In the genomic region with DNA sequence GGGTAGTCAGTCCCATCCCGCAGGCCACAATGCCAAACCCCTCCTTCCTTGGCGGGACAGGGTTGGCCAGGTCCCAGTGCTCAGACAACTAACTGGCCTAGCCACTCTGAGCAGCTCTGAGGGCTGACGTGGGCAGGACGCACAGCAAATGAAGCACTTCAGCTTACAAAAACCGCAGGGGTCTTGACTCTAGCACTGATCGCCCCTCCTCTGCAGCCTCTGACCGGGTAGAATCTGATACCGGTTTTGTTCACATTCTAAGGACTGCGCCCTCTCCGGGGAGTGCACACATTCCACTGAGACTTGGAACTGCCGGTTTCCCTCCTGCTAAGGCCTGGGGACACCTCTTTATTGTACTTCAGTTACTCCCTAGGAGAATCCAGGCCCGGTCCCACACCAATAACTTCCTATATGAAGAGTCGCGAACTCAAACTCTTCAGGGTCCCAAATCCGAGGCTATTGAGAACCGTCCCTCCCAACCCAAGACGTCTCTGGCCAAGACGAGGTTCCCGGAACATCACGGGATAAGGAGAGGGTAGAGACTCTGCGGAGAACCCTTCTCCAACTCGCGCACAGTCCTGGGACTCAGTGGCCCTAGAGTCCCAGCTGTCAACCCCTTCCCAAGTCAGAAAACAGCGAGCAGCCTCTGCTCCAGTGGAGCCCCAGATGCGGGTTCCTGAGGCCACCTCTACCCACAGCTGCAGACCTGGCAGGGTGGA, we compare ENCODE assay signal across 8 mouse cellular contexts. TPM values are rescaled to one million over a fixed set of nuclear protein-coding genes. Genes with fewer than 3 reads are reported as not detected.
A peak's percentile ranks its signal among the peaks of the same experiment; 100 is the strongest.
DNase-seq lines count a peak whose midpoint lies in the region; ATAC-seq and TF ChIP-seq lines count a peak whose summit lies in the region.

No protein-coding gene starts in this region.

- peak overlapping the region; percentile 88 for H3K4me2 ChIP-seq in embryonic facial prominence, embryonic 11.5 days (ENCODE audit: low read depth, low read length)
- H3K4me2 ChIP-seq in liver, embryonic 12.5 days: peak overlapping the region; percentile 86
- H3K4me2 ChIP-seq in myocyte (ENCODE audit: low read depth): peak overlapping the region; percentile 85

- peak; percentile 61 for ATAC-seq in embryonic facial prominence, embryonic 11.5 days (replicated peaks; ENCODE audit: insufficient number of reproducible peaks, low FRiP score, low TSS enrichment, low read depth)
- ATAC-seq in liver, embryonic 12.5 days: peak; percentile 53

- H3K79me2 ChIP-seq in myocyte (ENCODE audit: control insufficient read depth, insufficient read depth): peaks cover 42% of the 10 kb centered on the region

- H3ac ChIP-seq in myocyte (ENCODE audit: control insufficient read depth, insufficient read length): peak overlapping the region; percentile 34

- peak overlapping the region; percentile 51 for H3K4me3 ChIP-seq in embryonic facial prominence, embryonic 11.5 days (ENCODE audit: low read depth, low read length)
- H3K4me3 ChIP-seq in heart, embryonic 10.5 days: peak overlapping the region; percentile 79
- peak overlapping the region; percentile 63 for H3K4me3 ChIP-seq in liver, embryonic 12.5 days
- H3K4me3 ChIP-seq in myocyte: peak overlapping the region; percentile 80

- TF ChIP-seq POLR2A in myocyte (IDR thresholded peaks at IDR 0.05; ENCODE audit: insufficient read length, low read depth): peak; percentile 33

- peak; percentile 79 for DNase-seq in 3134 (ENCODE audit: extremely low read depth, insufficient read length, low spot score)
- DNase-seq in adrenal gland, adult 2 months: peak; percentile 85
- peak; percentile 74 for DNase-seq in embryonic facial prominence, embryonic 11.5 days (ENCODE audit: low spot score)
- DNase-seq in heart, embryonic 10.5 days (ENCODE audit: low spot score): peak; percentile 83
- DNase-seq in kidney, adult 9 months: peak; percentile 86
- peak; percentile 26 to 40 for DNase-seq in thymus, postnatal 10 days (ENCODE audit: low spot score in 2 of 2)

- no peaks in the 10 kb centered on the region for H3K36me3 ChIP-seq in embryonic facial prominence, embryonic 11.5 days (replicated peaks; ENCODE audit: control insufficient read depth, insufficient read depth, low read depth, low read length)
- H3K36me3 ChIP-seq in heart, embryonic 10.5 days: no peaks in the 10 kb centered on the region
- H3K36me3 ChIP-seq in liver, embryonic 12.5 days: no peaks in the 10 kb centered on the region
- H3K36me3 ChIP-seq in myocyte (ENCODE audit: control insufficient read depth, insufficient read depth): no peaks in the 10 kb centered on the region

- peaks cover 4% of the 10 kb centered on the region for H3K27me3 ChIP-seq in embryonic facial prominence, embryonic 11.5 days (ENCODE audit: control insufficient read depth, insufficient read depth, low read length)
- peaks cover 16% of the 10 kb centered on the region; the same call in 1 of the 2 replicates for H3K27me3 ChIP-seq in heart, embryonic 10.5 days (ENCODE audit: insufficient read depth, poor library complexity, severe bottlenecking)
- H3K27me3 ChIP-seq in liver, embryonic 12.5 days (replicated peaks): peaks cover 18% of the 10 kb centered on the region
- no peaks in the 10 kb centered on the region for H3K27me3 ChIP-seq in myocyte (ENCODE audit: control insufficient read depth, insufficient read depth, insufficient read length)

- peak overlapping the region; percentile 53; the same call in 1 of the 2 replicates for H3K27ac ChIP-seq in embryonic facial prominence, embryonic 11.5 days (replicated peaks; ENCODE audit: low read depth, low read length)
- peak overlapping the region; percentile 84 for H3K27ac ChIP-seq in heart, embryonic 10.5 days
- H3K27ac ChIP-seq in liver, embryonic 12.5 days: no peak overlapping the region; the same call in 1 of the 2 replicates

- WGBS in embryonic facial prominence, embryonic 11.5 days: under 1% methylated on average over 25 of the region's 25 CpGs
- 2% methylated on average over 25 of the region's 25 CpGs for WGBS in heart, embryonic 10.5 days
- 1% methylated on average over 25 of the region's 25 CpGs for WGBS in liver, embryonic 12.5 days (ENCODE audit: insufficient replicate concordance)

- H3K9ac ChIP-seq in embryonic facial prominence, embryonic 11.5 days (replicated peaks; ENCODE audit: low read length): peak overlapping the region; percentile 50
- peak overlapping the region; percentile 65 for H3K9ac ChIP-seq in liver, embryonic 12.5 days

- no peaks in the 10 kb centered on the region for H3K9me3 ChIP-seq in embryonic facial prominence, embryonic 11.5 days (replicated peaks; ENCODE audit: control insufficient read depth, low read length)
- no peaks in the 10 kb centered on the region for H3K9me3 ChIP-seq in heart, embryonic 10.5 days
- no peaks in the 10 kb centered on the region for H3K9me3 ChIP-seq in liver, embryonic 12.5 days (replicated peaks)

- H3K4me1 ChIP-seq in embryonic facial prominence, embryonic 11.5 days (ENCODE audit: control insufficient read depth, insufficient read depth, low read length): no peaks in the 10 kb centered on the region
- H3K4me1 ChIP-seq in heart, embryonic 10.5 days: peaks cover 15% of the 10 kb centered on the region
- H3K4me1 ChIP-seq in liver, embryonic 12.5 days: peaks cover 25% of the 10 kb centered on the region

TF ChIP-seq in myocyte, 11 proteins besides CTCF, POLR2A, EP300 and RAD21:
- TF ChIP-seq SRF (IDR thresholded peaks at IDR 0.05; ENCODE audit: control insufficient read depth, insufficient read length, low read depth) (no peak), MYOG (IDR thresholded peaks at IDR 0.05; ENCODE audit: control insufficient read depth in 1 of 3, insufficient read depth in 1 of 3, insufficient read length in 2 of 3, low read depth in 2 of 3) (peak in 1 of 3 experiments; percentile 20), E2F4 (IDR thresholded peaks at IDR 0.05; ENCODE audit: insufficient read depth) (no peak)

RNA-seq across cellular contexts. Expression of a gene that starts 0.5 kb away (rescaled TPM):
- 1 to 10 TPM; 2.7 to 3.7 TPM for total RNA-seq in adrenal gland, adult 2 months (2021)
- 2.3 and 2.5 TPM in 2 replicates for polyA plus RNA-seq in adrenal gland, adult 2 months (2012; rRNA removed)
- 3.0 and 3.1 TPM in 2 replicates for polyA plus RNA-seq in embryonic facial prominence, embryonic 11.5 days (2014; fragmentation: Nextera tagmentation; extraction: Ambion mirVana)
- polyA plus RNA-seq in heart, embryonic 10.5 days (2016; fragmentation: Nextera tagmentation; extraction: Ambion mirVana): 1.7 and 2.2 TPM in 2 replicates
- 0.45 and 0.55 TPM in 2 replicates for polyA plus RNA-seq in liver, embryonic 12.5 days (2016; fragmentation: Nextera tagmentation; extraction: Ambion mirVana)
- polyA plus RNA-seq in myocyte (2012; fragmentation: generic; extraction: Trizol): 3.0 TPM

RNA-seq across cellular contexts. Expression of a gene that starts 43.9 kb away (rescaled TPM):
- total RNA-seq in adrenal gland, adult 2 months (2021): 10 to 100 TPM; 40.7 to 49.3 TPM
- polyA plus RNA-seq in adrenal gland, adult 2 months (2012; rRNA removed): 10.0 and 10.7 TPM in 2 replicates
- 109 and 114 TPM in 2 replicates for polyA plus RNA-seq in embryonic facial prominence, embryonic 11.5 days (2014; fragmentation: Nextera tagmentation; extraction: Ambion mirVana)
- polyA plus RNA-seq in heart, embryonic 10.5 days (2016; fragmentation: Nextera tagmentation; extraction: Ambion mirVana): 46.0 and 61.7 TPM in 2 replicates
- polyA plus RNA-seq in liver, embryonic 12.5 days (2016; fragmentation: Nextera tagmentation; extraction: Ambion mirVana): 24.5 and 27.9 TPM in 2 replicates
- 10.0 TPM for polyA plus RNA-seq in myocyte (2012; fragmentation: generic; extraction: Trizol)

RNA-seq across cellular contexts. Expression of a gene that starts 44.3 kb away (rescaled TPM):
- 10 to 100 TPM; 37.8 to 40.5 TPM for total RNA-seq in adrenal gland, adult 2 months (2021)
- 18.5 and 18.7 TPM in 2 replicates for polyA plus RNA-seq in adrenal gland, adult 2 months (2012; rRNA removed)
- polyA plus RNA-seq in embryonic facial prominence, embryonic 11.5 days (2014; fragmentation: Nextera tagmentation; extraction: Ambion mirVana): 14.6 and 17.2 TPM in 2 replicates
- polyA plus RNA-seq in heart, embryonic 10.5 days (2016; fragmentation: Nextera tagmentation; extraction: Ambion mirVana): 14.4 and 14.8 TPM in 2 replicates
- 7.0 and 7.5 TPM in 2 replicates for polyA plus RNA-seq in liver, embryonic 12.5 days (2016; fragmentation: Nextera tagmentation; extraction: Ambion mirVana)
- 5.1 TPM for polyA plus RNA-seq in myocyte (2012; fragmentation: generic; extraction: Trizol)

Comparison
In these comparisons a context has a peak if more than half of its experiments do, and no peak if none do; other contexts are left out.
1. DNase-seq: peak in every context shown above with its lines; median percentile 86 in kidney, adult 9 months; 85 in adrenal gland, adult 2 months; 83 in heart, embryonic 10.5 days; 79 in 3134; 74 in embryonic facial prominence, embryonic 11.5 days; 33 in thymus, postnatal 10 days.